Mouse (Mus musculus) frontal cortex, adult (tissue): ENCODE measurements around the gene Rasgef1c.

Source experiments
- ATAC-seq: cut with Nextera tagmentation; 2 replicates; pipeline ENCODE4 v1.9.2; 2017; ENCODE audit warnings: mild to moderate bottlenecking, moderate library complexity, mixed read lengths; ENCODE audit not compliant: low TSS enrichment

Rasgef1c gene

GRCm38 (mm10) chr11:49973657-49974340, 72.2 kb downstream of the Rasgef1c start:
- ATAC-seq = no peak

- ATAC-seq = no peak
Measured at GRCm38 (mm10) chr11:49974675-49975074, 73.0 kb downstream of the Rasgef1c start.

GRCm38 (mm10) chr11:49977963-49978568, 76.4 kb downstream of the Rasgef1c start:
- no peak for ATAC-seq

- no peak for ATAC-seq
Measured at GRCm38 (mm10) chr11:49978935-49979334, 77.3 kb downstream of the Rasgef1c start.

- ATAC-seq = no peak
Measured at GRCm38 (mm10) chr11:49980681-49981235, 79.1 kb downstream of the Rasgef1c start.

- ATAC-seq = peak; percentile 55
Measured at GRCm38 (mm10) chr11:49981321-49981963, 79.8 kb downstream of the Rasgef1c start.

GRCm38 (mm10) chr11:49982094-49982493, 80.5 kb downstream of the Rasgef1c start:
- ATAC-seq = no peak

- ATAC-seq = no peak
Measured at GRCm38 (mm10) chr11:49982881-49983280, 81.2 kb downstream of the Rasgef1c start.

- no peak for ATAC-seq
Measured at GRCm38 (mm10) chr11:49983875-49984552, 82.4 kb downstream of the Rasgef1c start.

GRCm38 (mm10) chr11:49985009-49985408, 83.4 kb downstream of the Rasgef1c start:
- no peak for ATAC-seq

- peak; percentile 68; the same call in 1 of the 2 replicates for ATAC-seq
Measured at GRCm38 (mm10) chr11:49986277-49987036, 84.8 kb downstream of the Rasgef1c start.

GRCm38 (mm10) chr11:49994536-49994935, 92.9 kb downstream of the Rasgef1c start:
- ATAC-seq = no peak

- ATAC-seq = no peak
Measured at GRCm38 (mm10) chr11:49996398-49996797, 94.8 kb downstream of the Rasgef1c start.

GRCm38 (mm10) chr11:49997321-49997720, 95.7 kb downstream of the Rasgef1c start:
- no peak for ATAC-seq

GRCm38 (mm10) chr11:50002853-50003252, 101.2 kb downstream of the Rasgef1c start:
- ATAC-seq = no peak

- ATAC-seq = no peak
Measured at GRCm38 (mm10) chr11:50007776-50008175, 106.1 kb downstream of the Rasgef1c start.

GRCm38 (mm10) chr11:50008231-50008630, 106.6 kb downstream of the Rasgef1c start:
- no peak for ATAC-seq

GRCm38 (mm10) chr11:50013016-50013415, 111.4 kb downstream of the Rasgef1c start:
- ATAC-seq = no peak

- ATAC-seq = no peak
Measured at GRCm38 (mm10) chr11:50016503-50016902, 114.9 kb downstream of the Rasgef1c start.

- no peak for ATAC-seq
Measured at GRCm38 (mm10) chr11:50017511-50017910, 115.9 kb downstream of the Rasgef1c start.

- no peak for ATAC-seq
Measured at GRCm38 (mm10) chr11:50018848-50019247, 117.2 kb downstream of the Rasgef1c start.
